Mouse (Mus musculus) mesoderm, embryonic 11.5 days (tissue): ENCODE data around the gene Loxl3.

ENCODE experiments used
- DNase-seq: peaks from one replicate; pipeline ENCODE4 v3.0.0-alpha.2; 2012; ENCODE audit warnings: low read depth, low spot score

The Loxl3 gene

GRCm38 (mm10) chr6:83033249-83034185, at the start of gene Loxl3, which contains the start of gene Dok1:
Gene Loxl3, plus strand, starts transcription at chr6:83034173.
Gene Dok1, minus strand, starts transcription at chr6:83033471.
- DNase-seq, result peak; percentile 82

GRCm38 (mm10) chr6:82987411-82987971, 46.5 kb upstream of the Loxl3 start:
- DNase-seq, result peak; percentile 82

- no peak for DNase-seq
Measured at GRCm38 (mm10) chr6:82993696-82994095, 40.3 kb upstream of the Loxl3 start.

- no peak for DNase-seq
Measured at GRCm38 (mm10) chr6:82994372-82994771, 39.6 kb upstream of the Loxl3 start.

- peak; percentile 95 for DNase-seq
Measured at GRCm38 (mm10) chr6:82996740-82997315, 37.1 kb upstream of the Loxl3 start.

- DNase-seq, result no peak
Measured at GRCm38 (mm10) chr6:82997511-82998102, 36.4 kb upstream of the Loxl3 start.

GRCm38 (mm10) chr6:82998326-82998725, 35.6 kb upstream of the Loxl3 start:
- no peak for DNase-seq

- DNase-seq, result no peak
Measured at GRCm38 (mm10) chr6:82999986-83000385, 34.0 kb upstream of the Loxl3 start.

- no peak for DNase-seq
Measured at GRCm38 (mm10) chr6:83003082-83003481, 30.9 kb upstream of the Loxl3 start.

- no peak for DNase-seq
Measured at GRCm38 (mm10) chr6:83003850-83004249, 30.1 kb upstream of the Loxl3 start.

GRCm38 (mm10) chr6:83004309-83004708, 29.7 kb upstream of the Loxl3 start:
- DNase-seq, result no peak

- no peak for DNase-seq
Measured at GRCm38 (mm10) chr6:83004872-83005271, 29.1 kb upstream of the Loxl3 start.

GRCm38 (mm10) chr6:83005444-83006011, 28.4 kb upstream of the Loxl3 start:
- no peak for DNase-seq

GRCm38 (mm10) chr6:83006114-83006513, 27.9 kb upstream of the Loxl3 start:
- no peak for DNase-seq

- no peak for DNase-seq
Measured at GRCm38 (mm10) chr6:83008659-83009058, 25.3 kb upstream of the Loxl3 start.

- DNase-seq, result no peak
Measured at GRCm38 (mm10) chr6:83010010-83010409, 24.0 kb upstream of the Loxl3 start.

- DNase-seq, result no peak
Measured at GRCm38 (mm10) chr6:83011255-83011654, 22.7 kb upstream of the Loxl3 start.

- no peak for DNase-seq
Measured at GRCm38 (mm10) chr6:83011756-83012155, 22.2 kb upstream of the Loxl3 start.

GRCm38 (mm10) chr6:83013444-83013843, 20.5 kb upstream of the Loxl3 start:
- DNase-seq, result no peak

GRCm38 (mm10) chr6:83014482-83015466, 19.2 kb upstream of the Loxl3 start:
- DNase-seq, result no peak

- DNase-seq, result no peak
Measured at GRCm38 (mm10) chr6:83015749-83016148, 18.2 kb upstream of the Loxl3 start.
